Mouse (Mus musculus) stomach, postnatal 0 days (tissue): Measurements from ENCODE around the gene Hspb7.

Experiments used
- CTCF ChIP-seq: IDR thresholded peaks from 2 replicates; pipeline ENCODE4 v1.5.1; 2016; ENCODE audit warnings: antibody characterized with exemption, low read depth, mild to moderate bottlenecking, moderate library complexity
- EP300 ChIP-seq: optimal IDR thresholded peaks from 2 replicates; pipeline ENCODE3; 2016; ENCODE audit warnings: antibody characterized with exemption

DNA sequence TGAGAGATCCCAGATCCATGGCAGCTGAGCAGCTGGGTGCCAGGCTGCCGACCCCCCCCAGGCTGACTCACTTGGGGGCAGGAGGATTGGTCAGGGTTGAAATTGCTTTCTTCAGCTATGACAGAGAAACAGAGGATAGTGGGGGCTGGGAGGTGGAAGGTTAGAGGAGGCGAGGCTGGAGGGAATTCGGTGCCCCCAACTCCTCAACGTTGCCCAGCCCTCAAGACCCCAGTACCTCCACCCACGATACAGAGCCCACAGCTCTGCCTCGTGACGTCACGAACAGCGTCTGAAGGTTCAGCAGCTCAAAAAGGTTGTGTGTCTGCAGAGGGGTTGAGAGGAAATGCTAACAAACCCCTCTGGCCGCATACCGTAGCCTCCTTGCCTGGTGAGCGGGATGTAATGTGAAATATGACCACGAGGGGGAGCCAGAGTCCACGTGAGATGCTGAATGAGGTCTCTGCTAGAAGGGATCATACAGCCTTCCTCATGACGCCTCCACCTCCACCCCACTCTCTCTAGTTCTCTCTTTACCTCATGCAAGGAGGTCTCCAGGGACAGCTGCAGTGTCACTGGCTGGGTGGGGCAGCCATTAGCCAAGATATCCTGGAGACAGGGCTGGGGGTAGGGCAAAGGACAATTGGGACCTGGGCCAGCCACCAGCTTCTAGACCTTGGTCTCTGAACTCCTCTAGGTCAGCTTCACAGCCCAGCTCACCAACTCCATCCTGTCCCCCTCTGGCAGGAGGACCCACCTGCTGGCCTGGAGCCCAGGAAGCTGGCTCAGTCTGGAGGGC is 15.9 kb upstream of the Hspb7 start:
- TF ChIP-seq CTCF (peak; percentile 99), EP300 (no peak)
